Mouse (Mus musculus) gastrocnemius, postnatal 10 days (tissue): ENCODE results near the gene Nthl1. TPM values are rescaled to one million over a fixed set of nuclear protein-coding genes. Genes with fewer than 3 reads are reported as not detected.

Experiments
- microRNA-seq, 2 experiments: library from miRNA; unstranded; fragments of <30 nt; microRNA quantifications; one replicate each; pipeline ENCODE4 v1.2.0; 2021
- total RNA-seq, 2 experiments: library from RNA; stranded (reverse); gene quantifications; 2 replicates each; pipeline ENCODE4 v1.2.3; 2021

Gene Nthl1
- total RNA-seq, 2 experiments from 2014 or later: 4.3 TPM

Small RNA genes lying within 50 kb of the gene (microRNA-seq; reads per million reads assigned to microRNA genes)
- gene Gm24589: 0.32 to 0.50 reads per million in 2 experiments

Other genes starting within 250 kb of the Nthl1 start
- gene Rnps1, start 218.1 kb upstream of the Nthl1 start, total RNA-seq: 10 to 100 TPM; 59.1 to 67.5 TPM
- gene Eci1, start 206.0 kb upstream of the Nthl1 start, total RNA-seq: 100 to 1,000 TPM; 147 to 161 TPM
- 1 to 10 TPM in 1 of 2 experiments, under 1 TPM in 1; 0.63 to 1.7 TPM for gene Dnase1l2, start 189.6 kb upstream of the Nthl1 start, total RNA-seq
- gene E4f1, start 162.4 kb upstream of the Nthl1 start, total RNA-seq: 10 to 100 TPM; 10.8 to 17.3 TPM
- gene Pgp, start 162.3 kb upstream of the Nthl1 start, total RNA-seq: 10 to 100 TPM; 34.1 to 39.2 TPM
- gene Bricd5, start 158.8 kb upstream of the Nthl1 start, total RNA-seq: under 1 TPM; 0.65 to 0.73 TPM
- gene Mlst8, start 153.6 kb upstream of the Nthl1 start, total RNA-seq: 10 to 100 TPM; 10.8 to 12.1 TPM
- under 1 TPM; 0.56 to 0.68 TPM for gene Caskin1, start 144.1 kb upstream of the Nthl1 start, total RNA-seq
- 10 to 100 TPM; 47.2 to 60.9 TPM for gene Traf7, start 104.7 kb upstream of the Nthl1 start, total RNA-seq
- under 1 TPM; 0.18 to 0.47 TPM for gene Rab26, start 98.5 kb upstream of the Nthl1 start, total RNA-seq
- 10 to 100 TPM; 34.6 to 49.1 TPM for gene Pkd1, start 82.8 kb upstream of the Nthl1 start, total RNA-seq
- gene Tsc2, start 50 bp upstream of the Nthl1 start, total RNA-seq: 10 to 100 TPM; 51.7 to 61.1 TPM
- 10 to 100 TPM; 30.1 to 33.4 TPM for gene Slc9a3r2, start 17.6 kb downstream of the Nthl1 start, total RNA-seq
- not detected for gene Npw, start 25.8 kb downstream of the Nthl1 start, total RNA-seq
- 10 to 100 TPM; 18.0 to 21.0 TPM for gene Zfp598, start 37.0 kb downstream of the Nthl1 start, total RNA-seq
- under 1 TPM; 0.16 to 0.52 TPM for gene Syngr3, start 57.3 kb downstream of the Nthl1 start, total RNA-seq
- gene Gfer, start 63.5 kb downstream of the Nthl1 start, total RNA-seq: 10 to 100 TPM; 22.2 to 24.6 TPM
- gene Noxo1, start 63.6 kb downstream of the Nthl1 start, total RNA-seq: 1 to 10 TPM; 1.6 to 1.9 TPM
- 10 to 100 TPM; 16.7 to 19.4 TPM for gene Tbl3, start 75.0 kb downstream of the Nthl1 start, total RNA-seq
- not detected for gene Rnf151, start 85.4 kb downstream of the Nthl1 start, total RNA-seq
- 100 to 1,000 TPM; 732 to 736 TPM for gene Rps2, start 85.4 kb downstream of the Nthl1 start, total RNA-seq
- gene Ndufb10, start 91.8 kb downstream of the Nthl1 start, total RNA-seq: 100 to 1,000 TPM; 400 to 516 TPM
- gene Rpl3l, start 95.1 kb downstream of the Nthl1 start, total RNA-seq: 100 to 1,000 TPM; 593 to 752 TPM
- 100 to 1,000 TPM; 127 to 132 TPM for gene Msrb1, start 104.0 kb downstream of the Nthl1 start, total RNA-seq
- gene Hs3st6, start 120.3 kb downstream of the Nthl1 start, total RNA-seq: under 1 TPM in 1 of 2 experiments, not detected in 1; 0.32 TPM
- gene Meiob, start 171.6 kb downstream of the Nthl1 start, total RNA-seq: not detected
- 10 to 100 TPM; 78.0 to 86.1 TPM for gene Hagh, start 207.5 kb downstream of the Nthl1 start, total RNA-seq
- 10 to 100 TPM; 30.7 to 33.6 TPM for gene Fahd1, start 217.7 kb downstream of the Nthl1 start, total RNA-seq
- 1 to 10 TPM; 3.6 to 7.0 TPM for gene Igfals, start 233.3 kb downstream of the Nthl1 start, total RNA-seq